Mouse (Mus musculus) frontal cortex, postnatal 14 days (tissue): ENCODE results near the gene Nsrp1.
A peak's percentile ranks its signal among the peaks of the same experiment; 100 is the strongest.
"Not testable (repeated sequence)": the region's sequence is repeated elsewhere in the genome, so short reads cannot be mapped to it uniquely, and the experiment has no call there.

Experiments used
- DNase-seq, 2 experiments: peaks; one replicate each; pipeline ENCODE4 v3.0.0; 2022; ENCODE audit warnings: low spot score in 2 of 2

Nsrp1 gene

DNA sequence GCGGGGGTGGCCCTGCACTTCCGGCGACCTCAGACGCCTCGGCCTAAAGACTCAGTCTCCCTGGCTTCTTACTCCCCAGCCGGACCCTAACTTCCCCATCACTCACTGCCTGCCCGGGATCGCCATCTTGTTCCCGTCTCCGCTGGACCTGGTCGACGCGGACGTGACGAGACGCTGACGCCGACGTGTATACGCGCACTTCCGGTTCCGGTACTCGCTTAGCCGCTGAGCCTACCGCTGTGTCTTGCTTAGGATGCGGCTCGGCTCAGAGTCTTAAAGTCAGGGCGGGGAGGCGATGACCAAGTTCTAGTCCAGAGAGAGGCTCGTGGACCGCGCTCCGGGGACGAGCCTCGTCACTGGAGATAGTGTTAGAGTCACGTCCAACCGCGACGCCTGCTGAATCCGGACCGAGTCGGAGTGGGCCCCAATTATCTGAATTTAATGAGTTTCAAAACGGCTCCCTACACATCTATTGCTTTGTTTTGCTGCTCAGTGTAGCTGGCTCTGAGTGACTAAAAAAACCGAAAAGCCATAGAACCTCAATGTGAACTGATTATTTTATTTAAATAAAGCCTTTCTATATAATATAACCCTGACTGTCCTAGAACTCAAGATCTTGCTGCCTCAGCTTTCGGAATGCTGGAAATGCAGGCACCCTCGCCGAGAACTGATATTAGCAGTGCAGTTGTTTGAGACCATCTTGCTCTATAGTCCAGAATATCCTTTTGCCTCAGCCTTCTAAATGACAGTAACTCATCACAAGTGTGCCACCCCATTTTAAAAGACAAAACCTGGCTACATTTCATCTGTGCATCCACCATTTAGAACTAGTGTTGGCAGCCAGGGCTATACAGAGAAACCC, at the start of gene Nsrp1:
Gene Nsrp1 (minus strand): TSS at position 163 of the 862 bp plus-strand sequence.
- DNase-seq, result peak; percentile 86 to 89

DNA sequence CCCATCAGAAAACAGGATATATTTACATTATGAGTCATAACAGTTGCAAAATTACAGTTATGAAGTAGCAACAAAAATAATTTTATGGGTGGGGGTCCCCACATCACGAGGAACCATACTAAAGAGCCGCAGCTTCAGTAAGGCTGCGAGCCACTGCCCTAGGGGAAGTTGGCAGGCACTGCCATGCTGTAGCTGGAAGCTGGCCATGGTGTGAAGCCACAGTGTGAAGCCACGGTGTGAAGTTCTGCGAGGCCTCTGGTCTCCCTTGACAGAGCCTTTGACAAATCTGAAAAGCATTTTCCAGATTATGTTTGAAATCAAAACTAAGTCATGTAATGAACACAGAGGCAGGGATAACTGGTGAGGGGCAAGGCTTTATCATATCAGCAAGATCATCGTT, 32.9 kb upstream of the Nsrp1 start:
- DNase-seq, result no peak

DNA sequence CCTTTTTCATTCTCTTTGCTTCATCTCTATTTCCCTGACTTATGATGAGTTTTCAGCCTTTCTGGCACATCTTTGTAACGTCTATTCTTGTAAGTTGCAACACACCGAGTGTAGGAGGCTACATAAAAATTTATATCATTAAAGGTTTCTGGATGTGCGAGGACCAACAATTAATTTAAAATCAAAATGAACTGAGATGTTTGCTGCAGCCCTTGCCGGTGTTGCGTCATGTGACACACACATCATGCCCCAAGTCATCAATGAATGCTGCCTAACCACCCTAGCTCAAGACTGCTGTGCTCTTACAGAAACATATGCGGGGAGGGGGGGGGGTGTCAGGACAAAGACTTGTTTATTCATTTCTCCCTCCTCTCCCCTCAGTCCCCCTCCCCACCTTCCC, 30.2 kb upstream of the Nsrp1 start:
- DNase-seq, result no peak

GRCm38 (mm10) chr11:77107872-77108271, 29.6 kb upstream of the Nsrp1 start:
- DNase-seq, result not testable (repeated sequence)

DNA sequence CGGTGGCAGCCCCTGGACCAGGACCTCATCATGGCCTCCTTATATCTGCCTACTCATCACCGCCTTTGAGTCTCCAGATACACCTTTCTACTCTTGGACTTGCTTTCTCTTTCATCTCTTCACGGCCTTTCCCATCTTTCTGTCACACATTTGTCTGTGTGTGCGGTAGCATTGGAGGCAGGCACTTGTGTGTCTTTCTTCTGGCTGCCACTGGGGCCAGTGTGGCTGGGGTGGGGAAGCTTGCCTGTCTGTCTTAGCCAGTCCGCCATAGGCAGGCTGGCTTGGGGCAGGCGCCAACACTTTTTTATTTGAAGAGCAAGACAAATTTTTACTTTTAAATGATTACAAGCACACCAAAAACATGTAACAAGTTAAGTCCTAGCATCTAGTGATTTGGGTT, 28.7 kb upstream of the Nsrp1 start:
- DNase-seq, result no peak

DNA sequence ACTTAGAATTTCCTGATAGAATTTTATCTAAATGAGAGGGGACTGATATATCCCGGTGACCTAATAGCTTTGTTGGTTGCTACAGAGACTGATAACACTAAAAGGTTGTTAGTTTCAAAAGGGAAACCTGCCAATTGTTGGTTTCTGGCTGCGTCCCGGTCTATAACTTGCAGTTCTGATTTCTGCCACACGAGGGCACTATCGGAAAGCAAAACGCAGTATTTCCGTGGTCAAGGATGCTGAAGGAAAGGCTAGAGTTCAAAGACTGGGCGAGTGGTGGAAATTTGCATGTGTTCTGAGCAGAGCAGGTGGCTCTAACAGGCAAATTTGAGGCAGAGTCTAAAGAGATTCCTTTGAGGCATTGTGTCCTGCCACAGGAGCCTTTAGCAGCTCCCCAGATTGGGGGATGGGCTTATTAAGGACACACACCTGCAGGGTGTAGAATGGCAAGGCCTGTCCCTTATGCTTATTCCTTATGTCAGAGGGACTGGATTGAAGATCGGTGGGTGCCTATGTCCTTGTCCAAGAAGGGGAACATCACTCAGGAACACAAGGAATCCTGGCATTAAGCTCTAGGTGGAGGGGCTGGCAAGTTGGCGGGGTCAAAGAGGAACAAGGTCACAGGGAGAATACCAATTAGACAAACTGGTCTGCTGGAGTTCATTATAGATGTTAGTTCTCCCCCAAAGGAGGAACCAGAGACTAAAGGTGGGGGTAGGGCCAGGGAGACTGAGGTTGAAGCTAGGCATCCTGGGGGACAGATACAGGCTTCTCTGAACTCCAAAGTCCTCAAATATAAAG, 22.1 kb upstream of the Nsrp1 start:
- peak; percentile 25 to 76 for DNase-seq

GRCm38 (mm10) chr11:77098332-77098972, 20.2 kb upstream of the Nsrp1 start:
- no peak for DNase-seq

GRCm38 (mm10) chr11:77096991-77097390, 18.8 kb upstream of the Nsrp1 start:
- DNase-seq, result no peak

GRCm38 (mm10) chr11:77096581-77096980, 18.3 kb upstream of the Nsrp1 start:
- no peak for DNase-seq

- DNase-seq, result no peak
These were observed 17.0 kb upstream of the Nsrp1 start for GRCm38 (mm10) chr11:77095206-77095605.

DNA sequence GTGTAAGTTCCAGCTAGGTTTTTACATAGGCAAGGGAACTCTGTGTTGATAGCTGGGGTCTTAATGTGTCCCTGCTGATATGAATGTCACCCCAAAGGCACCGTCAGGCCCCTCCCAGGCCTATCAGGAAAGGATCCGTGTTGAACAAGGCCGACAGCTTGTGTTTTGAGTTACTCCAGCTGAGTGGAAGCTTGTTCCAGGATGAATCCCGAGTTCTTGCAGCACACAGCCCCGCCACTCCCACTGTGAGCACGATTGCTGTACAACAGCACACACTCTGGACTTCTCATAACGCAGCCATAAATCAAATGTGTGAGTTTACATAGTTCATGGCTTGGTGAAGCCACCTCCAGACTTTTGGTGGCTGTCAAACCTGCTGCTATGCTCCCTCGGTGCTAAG, 15.9 kb upstream of the Nsrp1 start:
- DNase-seq, result no peak

- DNase-seq, result no peak
These were observed 15.0 kb upstream of the Nsrp1 start for GRCm38 (mm10) chr11:77093208-77093607.

GRCm38 (mm10) chr11:77089162-77089561, 10.9 kb upstream of the Nsrp1 start:
- DNase-seq, result no peak

DNA sequence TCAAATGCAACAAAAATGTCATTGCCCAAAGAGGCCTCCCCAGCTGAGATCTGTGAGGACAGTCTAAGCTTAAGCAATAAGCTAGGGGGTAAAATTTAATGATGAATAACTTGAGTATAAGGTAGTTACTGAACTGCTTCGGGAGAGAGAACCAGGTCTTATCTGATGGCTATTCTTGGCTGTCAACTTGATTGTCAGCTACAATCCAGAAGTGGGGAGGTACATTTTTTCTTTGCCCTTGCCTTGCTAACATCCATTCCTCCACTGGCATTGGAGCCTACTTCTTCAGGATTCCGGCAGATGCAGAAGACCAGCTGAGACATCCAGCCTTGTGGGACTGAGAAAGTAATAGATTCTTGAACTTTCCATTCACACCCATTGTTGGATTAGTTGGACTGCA, 8.8 kb upstream of the Nsrp1 start:
- no peak for DNase-seq

GRCm38 (mm10) chr11:77084001-77084682, 5.9 kb upstream of the Nsrp1 start:
- no peak for DNase-seq

DNA sequence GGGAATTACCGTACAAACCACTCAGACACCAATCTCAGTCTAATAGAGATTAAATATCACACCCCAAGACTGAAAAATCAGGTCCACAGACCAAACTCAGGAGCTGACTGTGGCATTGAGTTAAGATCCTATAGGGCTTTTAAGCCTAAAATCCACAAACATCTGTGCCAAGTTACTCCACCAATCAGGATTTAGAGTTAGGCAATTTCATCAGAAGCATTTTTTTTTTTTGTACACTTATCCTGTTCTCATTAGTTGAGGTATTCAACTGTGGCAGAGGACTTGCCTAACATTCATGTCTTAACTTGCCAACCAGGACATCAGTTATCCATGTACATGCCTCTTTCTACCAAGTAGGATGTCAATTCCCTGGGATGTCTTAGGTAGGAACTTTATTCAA, 1.1 kb upstream of the Nsrp1 start:
- no peak for DNase-seq

GRCm38 (mm10) chr11:77077792-77078191, 443 bp downstream of the Nsrp1 start:
- no peak for DNase-seq

GRCm38 (mm10) chr11:77077331-77077730, 904 bp downstream of the Nsrp1 start:
- not testable (repeated sequence) for DNase-seq

DNA sequence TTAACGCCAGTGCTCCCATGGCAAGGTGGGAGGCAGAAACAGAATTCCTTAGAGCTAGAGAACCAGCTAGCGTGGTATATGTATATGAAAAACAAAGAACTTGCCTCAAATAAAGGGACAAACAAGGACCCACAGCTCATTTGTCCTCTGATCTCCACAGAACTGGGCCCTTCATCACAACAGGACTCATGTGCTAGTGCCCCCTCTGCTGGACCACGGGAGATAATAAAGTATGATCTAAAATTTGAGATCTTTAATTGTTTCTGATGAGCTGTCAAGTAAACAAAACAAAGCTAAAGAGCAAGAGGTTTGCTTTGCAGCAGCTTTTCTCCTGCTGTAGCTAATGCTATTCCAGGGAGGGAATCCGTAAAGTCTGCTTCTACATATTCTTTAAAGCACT, 7.5 kb downstream of the Nsrp1 start:
- no peak for DNase-seq

DNA sequence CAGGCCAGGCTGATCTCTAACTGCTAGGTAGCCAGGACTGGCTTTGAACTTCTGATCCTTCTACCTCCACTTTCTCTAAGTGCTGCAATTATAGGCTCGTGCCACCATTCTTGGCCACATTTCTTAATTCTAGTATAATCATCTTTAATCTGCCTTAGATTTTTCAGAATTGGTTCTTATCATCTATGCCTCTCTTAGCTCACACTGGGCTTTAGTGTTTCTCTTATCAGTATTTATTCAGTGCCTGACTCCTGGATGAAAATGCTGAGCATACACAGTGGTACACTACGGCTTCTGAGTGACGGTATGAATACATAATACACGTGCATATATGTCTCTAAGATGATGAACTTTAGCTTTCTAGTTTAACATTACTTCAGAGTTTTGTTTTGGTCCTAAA, 9.4 kb downstream of the Nsrp1 start:
- DNase-seq, result no peak

- DNase-seq, result no peak
These were observed 14.8 kb downstream of the Nsrp1 start for GRCm38 (mm10) chr11:77063406-77063805.

- DNase-seq, result no peak
These were observed 16.3 kb downstream of the Nsrp1 start for GRCm38 (mm10) chr11:77061951-77062350.
